Mouse (Mus musculus) T-cell, adult 2 months (primary cell): ENCODE data around the gene Nek10.
"Not testable (repeated sequence)": the region's sequence is repeated elsewhere in the genome, so short reads cannot be mapped to it uniquely, and the experiment has no call there.

Experiments used
- DNase-seq: peaks from one replicate; pipeline ENCODE4 v3.0.0; 2022; ENCODE audit warnings: low spot score

The Nek10 gene

GRCm38 (mm10) chr14:14870463-14870862 is 67.2 kb downstream of the Nek10 start:
- DNase-seq = no peak

DNA sequence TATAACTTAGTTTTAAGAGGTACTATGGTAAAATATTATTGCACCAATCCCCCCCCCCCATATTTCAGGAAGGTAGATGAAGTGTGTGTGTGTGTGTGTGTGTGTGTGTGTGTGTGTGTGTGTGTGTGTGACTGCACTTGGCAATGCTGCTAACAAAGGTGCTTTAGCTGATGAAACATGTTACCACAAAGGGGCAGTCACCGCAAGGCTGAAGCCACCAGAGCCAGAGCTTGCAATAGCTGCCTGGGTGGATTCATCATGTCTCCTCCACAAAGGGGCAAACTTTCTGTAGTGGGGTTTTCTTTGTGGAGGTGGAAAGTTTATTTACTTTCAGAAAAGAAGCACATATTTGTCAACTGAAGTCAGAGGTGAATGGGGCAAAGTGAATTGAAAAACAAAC is 67.9 kb downstream of the Nek10 start:
- no peak for DNase-seq

GRCm38 (mm10) chr14:14871700-14872099 is 68.5 kb downstream of the Nek10 start:
- no peak for DNase-seq

DNA sequence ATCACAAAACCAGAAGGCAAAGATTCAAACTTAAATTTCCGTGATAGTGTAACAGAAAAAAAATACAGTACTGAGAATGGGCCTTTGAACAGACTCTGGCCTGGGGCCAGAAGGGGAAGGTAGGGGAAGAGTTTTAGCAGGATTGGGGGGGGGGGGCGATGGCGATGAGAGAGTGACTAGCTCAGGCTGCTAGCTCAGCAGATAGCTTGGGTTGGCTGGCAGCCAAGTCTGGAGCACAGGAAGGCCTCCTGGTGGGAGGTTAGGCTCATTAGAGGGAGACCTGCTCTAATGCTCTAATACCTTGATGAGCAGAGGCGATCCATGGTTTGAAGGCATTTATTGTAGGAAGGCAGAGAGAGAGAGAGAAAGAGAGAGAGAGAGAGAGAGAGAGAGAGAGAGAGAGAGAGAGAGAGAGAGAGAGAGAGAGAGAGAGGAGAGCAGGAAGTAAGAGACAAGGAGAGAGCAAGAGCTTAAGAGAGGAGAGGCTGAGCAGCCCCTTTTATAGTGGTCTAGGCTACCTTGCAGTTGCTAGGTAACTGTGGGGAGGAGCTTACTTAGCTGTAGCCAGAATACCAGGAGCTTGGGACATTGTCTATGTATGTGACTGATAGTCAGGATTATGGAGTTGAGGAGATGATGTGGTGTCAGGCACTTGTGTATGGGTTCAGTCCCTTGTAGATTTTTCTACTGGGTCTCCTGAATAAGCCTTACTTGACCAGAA is 90.9 kb downstream of the Nek10 start:
- DNase-seq = no peak

GRCm38 (mm10) chr14:14894776-14895175 is 91.6 kb downstream of the Nek10 start:
- DNase-seq = no peak

- no peak for DNase-seq
Measured at GRCm38 (mm10) chr14:14895363-14895762, 92.1 kb downstream of the Nek10 start.

DNA sequence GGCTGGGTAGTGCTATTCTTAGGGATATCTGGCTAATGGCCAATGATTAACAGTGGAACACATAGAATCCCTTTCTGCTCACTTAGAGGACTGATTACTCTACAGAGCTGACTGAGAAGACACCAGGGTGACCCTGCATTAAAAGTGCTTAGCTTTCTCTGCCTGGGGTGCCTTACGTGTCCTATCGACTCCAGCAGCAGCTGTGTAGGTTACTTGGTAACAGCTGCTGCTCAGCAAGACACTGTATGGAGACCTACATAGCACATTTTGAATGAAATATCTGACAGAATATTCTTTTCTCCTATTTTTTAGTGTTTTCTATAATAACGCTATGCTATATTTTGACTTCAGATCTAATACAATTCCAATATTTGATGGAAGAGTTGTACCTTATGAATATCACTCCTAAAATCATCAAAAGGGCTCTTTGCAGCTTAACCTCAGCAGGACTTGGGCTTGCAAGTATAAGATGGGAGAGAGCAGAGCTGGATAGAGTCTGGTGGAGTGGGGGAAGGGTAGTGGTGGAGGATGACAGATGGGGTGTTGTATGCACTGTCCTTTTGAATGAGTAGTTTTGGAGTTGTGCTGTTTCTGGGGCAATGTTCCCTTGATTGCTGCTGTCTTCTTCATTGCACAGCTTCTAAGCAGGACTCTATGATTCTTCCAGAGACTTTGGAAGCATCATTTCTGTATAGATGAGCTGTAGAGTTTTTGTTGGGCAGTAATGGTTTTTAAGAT is 93.4 kb downstream of the Nek10 start:
- no peak for DNase-seq

- peak; percentile 29 for DNase-seq
Measured at GRCm38 (mm10) chr14:14904750-14905529, 101.7 kb downstream of the Nek10 start.

DNA sequence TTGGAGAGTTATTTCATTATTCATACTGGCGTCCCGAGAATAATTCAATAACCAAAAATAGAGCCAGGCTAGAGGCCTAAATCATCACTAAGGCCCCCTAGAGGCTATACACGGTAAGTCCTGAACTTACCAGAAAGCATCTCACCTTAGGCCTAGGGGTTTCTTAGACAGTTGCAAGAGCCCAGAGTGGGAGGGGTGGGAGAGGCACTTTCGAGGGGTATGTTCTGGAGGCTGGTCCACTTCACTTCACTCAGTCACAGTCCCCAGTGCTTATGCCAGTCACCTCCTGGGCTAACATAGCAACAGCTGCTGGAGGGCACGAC is 102.3 kb downstream of the Nek10 start:
- no peak for DNase-seq

GRCm38 (mm10) chr14:14925615-14926014 is 122.4 kb downstream of the Nek10 start:
- DNase-seq = no peak

GRCm38 (mm10) chr14:14927559-14927958 is 124.3 kb downstream of the Nek10 start:
- DNase-seq = no peak

GRCm38 (mm10) chr14:14934977-14935376 is 131.8 kb downstream of the Nek10 start:
- no peak for DNase-seq

- DNase-seq = no peak
Measured at GRCm38 (mm10) chr14:14945930-14946329, 142.7 kb downstream of the Nek10 start.

DNA sequence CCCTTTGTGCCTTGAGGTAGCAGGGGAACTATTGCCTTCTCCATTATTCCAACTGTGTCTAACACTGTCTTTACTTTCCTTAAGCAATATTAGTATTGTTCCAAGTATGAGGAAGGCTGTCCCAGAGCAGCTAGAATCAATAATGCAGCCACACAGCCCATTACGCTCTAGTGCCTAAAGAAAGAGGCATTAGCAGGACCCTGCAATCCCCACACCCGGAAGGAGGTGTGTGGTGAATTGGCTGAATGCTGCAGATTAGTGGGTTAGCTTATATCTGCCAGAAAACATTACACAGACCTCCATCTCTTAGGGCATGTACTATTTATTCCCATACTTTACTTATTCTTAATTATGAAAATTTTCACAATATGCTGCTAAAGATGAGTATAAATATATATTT is 145.8 kb downstream of the Nek10 start:
- DNase-seq = no peak

- no peak for DNase-seq
Measured at GRCm38 (mm10) chr14:14951808-14952207, 148.6 kb downstream of the Nek10 start.

DNA sequence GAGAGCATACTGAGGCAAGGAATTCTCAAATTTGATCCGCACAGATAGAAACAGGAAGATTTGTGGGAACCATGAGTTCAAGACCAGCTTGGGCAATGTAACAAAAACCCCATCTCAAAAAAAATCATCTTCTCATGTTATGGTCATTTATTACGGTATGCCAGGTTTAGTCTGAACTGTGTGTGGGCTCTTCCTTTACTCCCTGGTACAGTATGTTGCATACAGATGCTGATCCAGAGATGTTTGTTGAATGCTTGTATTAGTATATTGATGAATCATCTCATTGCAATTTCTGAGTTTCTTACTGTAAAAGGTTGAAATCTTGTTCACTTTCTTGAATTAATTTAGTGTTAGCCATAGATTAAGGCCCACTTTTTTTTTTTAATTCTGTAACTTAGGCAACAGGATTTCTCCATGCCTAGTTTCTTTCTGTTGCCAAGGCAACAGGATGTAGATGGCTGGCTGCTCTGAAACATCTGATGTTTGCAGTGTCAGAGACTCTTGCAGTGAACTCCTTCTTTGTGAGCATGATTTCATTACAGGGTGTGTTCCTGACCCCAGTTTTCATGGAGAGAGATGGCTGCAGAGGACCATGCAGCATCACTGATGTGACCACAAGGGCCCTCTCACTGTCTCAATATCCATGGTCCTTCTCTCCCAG is 156.7 kb downstream of the Nek10 start:
- no peak for DNase-seq

DNA sequence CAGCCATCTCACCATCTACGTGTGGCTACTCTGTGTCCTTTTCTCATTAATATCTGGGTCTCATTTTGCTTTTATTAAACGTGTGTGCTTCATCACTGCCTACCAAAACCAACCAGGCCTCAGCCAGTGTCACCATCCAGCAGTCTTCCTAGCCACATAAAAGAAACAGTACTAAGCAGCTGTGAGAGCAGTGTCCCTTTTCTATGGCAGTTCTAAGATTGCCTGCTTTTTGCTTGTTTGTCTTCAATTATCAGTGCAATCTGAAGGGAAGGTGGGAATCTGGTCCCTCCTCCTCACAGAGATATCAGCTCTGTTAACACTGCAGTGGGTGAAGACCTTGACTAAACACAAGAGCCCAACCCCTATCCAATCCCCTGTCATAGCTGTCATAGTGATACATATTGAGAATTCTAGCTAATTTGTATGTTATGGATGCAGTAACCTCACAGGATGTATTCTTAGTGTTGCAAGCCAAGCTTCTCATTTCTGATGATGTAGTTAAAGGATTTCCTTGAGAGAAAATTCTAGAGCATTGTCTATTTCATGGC is 157.3 kb downstream of the Nek10 start:
- no peak for DNase-seq

DNA sequence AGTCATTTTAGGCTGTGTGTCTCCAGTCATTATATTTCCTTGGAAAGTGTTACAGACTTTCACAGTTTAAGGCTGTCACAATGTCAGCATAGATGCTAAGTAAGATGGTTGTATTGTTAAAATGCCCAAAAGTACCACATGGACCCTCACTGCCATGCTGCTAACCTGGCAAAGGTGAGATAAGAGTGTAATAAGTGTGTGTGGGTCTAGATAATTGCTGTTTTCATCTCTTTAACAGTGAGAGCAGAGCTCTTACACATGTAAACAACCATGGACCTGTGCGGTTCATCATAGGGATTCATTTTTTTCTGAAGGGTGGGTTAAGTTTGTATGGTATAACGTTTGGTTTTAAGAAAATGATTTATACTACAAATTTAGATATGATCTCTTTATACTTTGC is 167.4 kb downstream of the Nek10 start:
- DNase-seq = no peak

GRCm38 (mm10) chr14:14971056-14971455 is 167.8 kb downstream of the Nek10 start:
- DNase-seq = no peak

- no peak for DNase-seq
Measured at GRCm38 (mm10) chr14:14974156-14974555, 170.9 kb downstream of the Nek10 start.

- DNase-seq = not testable (repeated sequence)
Measured at GRCm38 (mm10) chr14:14984106-14984505, 180.9 kb downstream of the Nek10 start.
